Mouse (Mus musculus): ENCODE results near the gene Lrrc38.
"Not testable (repeated sequence)": the region's sequence is repeated elsewhere in the genome, so short reads cannot be mapped to it uniquely, and the experiment has no call there.

The Lrrc38 gene

DNA sequence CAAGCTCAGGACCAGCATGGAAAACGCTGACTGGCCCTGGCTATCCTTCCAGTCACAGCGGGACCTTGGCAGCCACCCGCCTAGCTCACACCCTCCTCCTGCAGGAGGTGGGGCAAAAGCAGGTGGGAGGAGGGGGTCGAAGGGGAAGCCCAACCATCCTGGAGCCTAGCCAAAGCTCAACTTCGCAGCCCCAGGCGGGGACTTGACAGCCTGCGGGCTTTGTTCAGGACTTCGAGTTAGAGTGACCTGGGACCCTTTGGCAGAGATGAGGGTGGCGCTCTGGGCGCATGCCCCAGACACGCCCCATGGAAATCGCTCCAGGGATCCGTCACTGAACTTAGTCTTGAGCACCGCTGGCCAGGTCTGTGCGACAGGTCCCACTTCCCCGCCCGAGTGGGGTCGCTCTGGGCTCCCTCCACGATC is at the start of gene Lrrc38:
Gene Lrrc38 (plus strand): TSS at position 274 of the 423 bp plus-strand sequence.
- peak; percentile 27 for DNase-seq

DNA sequence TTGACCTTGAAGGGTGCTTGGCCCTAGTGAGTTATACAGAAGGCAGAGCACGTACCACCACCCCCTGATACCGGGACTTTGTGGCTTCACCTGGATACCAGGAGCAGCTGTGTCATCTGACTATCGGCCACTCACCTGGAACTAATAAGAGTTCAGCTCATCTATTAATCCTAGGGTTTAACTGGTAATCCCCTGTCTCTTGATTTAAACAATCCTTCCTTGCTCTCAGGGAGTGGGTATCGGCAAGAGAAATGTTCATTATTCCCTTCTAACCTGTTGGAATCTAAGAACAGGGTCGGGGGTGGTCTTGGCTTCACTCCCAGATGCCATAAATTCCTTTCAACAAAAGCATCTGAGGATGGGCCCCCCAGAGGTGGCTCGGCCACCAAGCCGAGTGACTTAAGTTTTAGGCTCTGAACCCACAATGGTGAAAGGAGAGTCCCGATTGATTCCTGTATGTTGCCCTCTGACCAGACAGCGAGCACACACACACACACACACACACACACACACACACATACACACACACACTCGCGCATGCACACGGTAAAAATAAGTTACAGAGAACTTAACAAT is 49.4 kb upstream of the Lrrc38 start:
- no peak for DNase-seq

DNA sequence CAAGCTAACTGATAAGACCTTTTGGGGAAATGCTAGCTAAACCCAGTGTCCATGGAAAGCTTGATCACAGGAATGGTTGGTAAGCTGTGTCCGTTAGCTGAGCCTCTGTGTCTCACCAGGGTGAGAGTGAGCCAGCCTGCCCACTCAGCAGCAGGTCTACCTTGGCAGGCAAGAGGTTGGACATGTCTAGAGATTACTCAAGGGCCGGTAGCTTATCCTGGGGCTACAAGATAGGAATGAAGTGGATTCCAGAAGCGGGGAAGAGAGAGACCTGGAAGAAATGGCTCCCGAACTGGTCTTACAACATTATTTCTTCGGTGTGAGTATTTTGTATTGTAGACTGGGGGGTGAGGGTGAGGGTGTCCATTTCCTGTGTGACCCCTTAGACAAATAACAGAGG is 48.5 kb upstream of the Lrrc38 start:
- DNase-seq, result no peak

DNA sequence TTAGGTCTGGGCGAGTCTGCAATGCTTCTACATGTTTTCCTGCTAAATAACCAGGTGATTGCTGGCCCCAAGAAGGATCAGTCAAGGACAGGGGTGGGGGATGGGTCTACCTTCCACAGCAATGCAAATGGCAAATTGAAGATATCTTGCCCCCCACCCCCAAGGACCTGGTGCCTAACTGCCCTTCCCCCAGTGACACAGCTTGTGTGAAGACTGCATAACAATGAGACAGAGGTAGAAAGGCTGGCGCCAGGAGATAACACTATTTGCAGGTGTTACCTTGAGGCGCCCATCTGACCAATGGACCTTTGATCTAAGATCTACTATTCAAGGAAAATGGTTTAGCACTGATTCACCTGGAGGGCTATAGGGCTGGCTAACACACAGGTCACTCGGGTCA is 47.7 kb upstream of the Lrrc38 start:
- no peak for DNase-seq

DNA sequence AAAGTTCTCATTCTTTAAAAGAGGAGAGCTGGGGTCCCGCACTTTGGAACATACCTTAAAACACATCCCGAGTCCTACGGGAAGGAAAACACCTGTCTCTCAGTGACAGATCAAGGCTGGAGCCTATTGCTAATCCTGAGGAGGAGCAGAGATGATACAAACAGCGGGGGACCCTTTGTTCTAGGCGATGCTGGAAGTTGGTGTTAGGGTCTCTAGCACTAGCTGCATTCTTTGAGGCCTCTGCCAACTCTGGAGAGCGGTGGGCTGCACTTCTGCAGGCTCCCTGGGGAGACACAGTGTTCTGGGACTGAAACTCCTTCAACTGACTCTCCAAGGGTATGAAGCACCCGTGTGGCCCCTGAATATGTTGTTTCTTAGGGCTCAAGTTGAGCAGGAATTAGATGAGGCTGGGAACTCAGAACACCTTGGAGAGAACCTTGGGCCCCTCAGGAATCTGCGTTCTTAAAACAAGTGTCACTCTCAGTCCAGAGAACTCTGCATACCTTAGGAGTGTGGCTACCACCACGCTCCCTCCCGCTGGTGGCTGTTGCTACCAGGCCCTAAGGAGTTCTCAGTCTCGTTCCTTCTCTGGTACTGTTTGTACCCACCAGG is 47.2 kb upstream of the Lrrc38 start:
- DNase-seq, result no peak

DNA sequence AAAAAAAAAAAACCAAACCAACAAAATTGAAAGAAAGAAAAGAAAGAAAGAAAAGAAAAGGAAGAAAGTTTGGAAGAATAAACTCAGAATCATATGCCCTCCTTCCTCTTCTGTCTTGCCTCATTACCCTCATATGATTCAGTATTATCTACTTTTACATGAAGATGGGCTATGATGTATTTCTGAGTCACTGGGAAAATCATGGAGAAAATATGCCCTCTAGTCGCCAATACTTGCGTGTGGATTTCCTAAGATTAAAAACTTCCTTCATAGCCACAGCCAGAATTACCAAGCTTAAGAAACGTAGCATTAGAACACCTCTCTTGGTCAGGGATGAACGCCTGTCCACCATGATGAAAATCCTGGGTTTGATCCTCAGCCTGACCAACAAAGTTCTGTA is 44.5 kb upstream of the Lrrc38 start:
- DNase-seq, result no peak

DNA sequence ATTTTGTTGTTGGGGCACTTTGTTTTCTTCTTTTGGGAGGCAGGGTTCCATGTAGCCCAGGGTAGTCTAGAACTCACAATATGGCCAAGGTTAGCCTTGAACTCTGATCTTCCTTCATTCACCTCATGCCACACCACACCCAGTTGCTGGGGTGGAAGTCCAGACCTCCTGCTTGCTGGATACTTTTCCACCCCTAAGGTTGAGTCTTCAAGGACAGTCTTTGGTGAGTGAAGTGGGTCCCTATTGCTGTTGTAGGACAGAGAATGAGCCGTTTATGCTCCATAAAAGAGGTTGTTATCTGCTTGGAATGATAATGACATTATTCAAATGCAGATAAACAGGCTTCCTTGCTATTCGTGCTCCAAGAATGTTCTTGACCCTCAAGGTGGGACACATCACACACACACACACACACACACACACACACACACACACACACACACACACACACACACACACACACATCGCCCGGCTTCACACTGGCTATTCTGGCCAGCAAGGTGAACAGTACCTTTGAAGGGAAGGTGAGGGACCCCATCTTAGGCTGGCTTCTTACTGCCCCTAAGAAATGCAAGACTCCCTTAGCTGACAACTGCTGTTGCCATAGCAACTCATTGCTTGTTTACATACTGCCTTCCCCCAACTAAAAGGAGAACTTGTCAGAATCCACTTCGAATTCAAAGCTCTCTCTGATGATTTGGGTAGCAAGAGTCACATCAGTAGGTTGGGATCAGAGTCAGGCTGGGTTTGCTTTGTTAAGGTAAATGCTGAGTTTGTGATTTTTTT is 43.4 kb upstream of the Lrrc38 start:
- no peak for DNase-seq

DNA sequence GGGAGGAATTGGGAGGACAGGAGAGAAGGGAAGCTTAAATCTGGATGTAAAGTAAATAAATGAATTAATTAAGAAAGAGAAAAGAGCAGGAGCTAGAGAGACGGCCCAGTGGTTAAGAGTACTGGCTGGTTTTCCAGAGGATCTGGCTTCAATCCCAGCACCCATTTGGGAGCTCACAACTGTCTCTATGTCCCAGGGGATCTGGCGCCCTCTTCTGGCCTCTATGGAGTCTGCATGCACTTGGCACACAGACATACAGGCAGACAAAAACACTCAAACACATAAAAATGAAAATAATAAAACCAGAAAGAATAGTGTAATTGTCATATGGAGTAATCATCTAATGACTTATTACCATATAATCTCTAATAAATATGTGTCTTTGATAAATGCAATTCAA is 38.2 kb upstream of the Lrrc38 start:
- DNase-seq, result no peak

DNA sequence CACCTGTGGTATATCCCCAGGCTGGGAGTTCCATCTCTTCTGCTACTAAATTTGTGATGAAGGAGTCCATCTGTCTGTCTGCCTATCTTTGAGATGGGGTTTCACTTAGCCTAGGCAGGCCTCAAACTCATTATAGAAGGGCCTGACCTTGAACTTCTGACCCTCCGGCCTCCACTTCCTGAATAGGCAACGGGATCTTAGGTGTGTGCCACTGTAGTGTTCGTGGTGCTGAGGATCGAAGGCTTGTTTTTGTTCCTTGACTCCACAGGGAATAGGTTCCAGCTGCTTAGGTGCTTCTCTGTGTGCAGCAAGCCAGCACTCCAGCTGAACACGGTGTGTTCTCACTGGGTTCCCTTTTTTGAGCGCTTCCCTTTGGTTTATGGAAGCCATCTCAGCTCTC is 36.3 kb upstream of the Lrrc38 start:
- no peak for DNase-seq

DNA sequence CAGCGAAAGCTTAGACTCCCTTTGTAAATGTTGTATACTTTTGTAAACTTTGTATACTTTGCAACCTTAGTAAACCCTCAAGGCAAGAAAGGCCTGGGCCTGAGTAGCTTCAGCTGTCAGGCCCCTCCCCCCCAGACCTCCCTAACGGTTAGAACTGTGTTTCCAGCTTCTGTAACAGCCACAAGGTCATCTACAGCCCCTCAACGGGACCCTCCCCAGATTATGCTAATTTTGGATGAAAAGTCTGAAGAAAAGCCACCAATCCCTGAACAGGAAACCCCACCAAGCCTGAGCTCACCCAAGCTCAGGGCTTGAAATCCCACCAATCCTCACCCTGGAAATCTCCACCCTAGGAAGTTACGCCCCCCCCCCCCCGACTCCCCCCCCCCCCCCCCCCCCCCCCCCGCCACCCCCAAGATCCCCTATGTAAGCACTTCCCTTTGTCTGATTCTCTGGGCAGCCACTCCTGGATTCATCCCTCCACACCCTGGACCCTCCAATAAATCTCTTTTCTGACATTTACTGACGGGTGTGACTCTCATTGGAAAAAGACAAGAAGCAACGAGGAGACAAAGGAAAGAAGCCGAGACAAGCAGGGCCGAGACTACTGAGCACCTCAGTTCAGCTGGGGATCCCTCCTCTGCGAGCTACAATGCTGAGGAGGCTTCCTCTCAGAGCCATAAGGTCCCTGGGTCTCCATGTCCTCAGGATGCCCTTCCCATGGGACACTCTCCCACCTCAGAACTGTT is 25.2 kb upstream of the Lrrc38 start:
- DNase-seq, result no peak

DNA sequence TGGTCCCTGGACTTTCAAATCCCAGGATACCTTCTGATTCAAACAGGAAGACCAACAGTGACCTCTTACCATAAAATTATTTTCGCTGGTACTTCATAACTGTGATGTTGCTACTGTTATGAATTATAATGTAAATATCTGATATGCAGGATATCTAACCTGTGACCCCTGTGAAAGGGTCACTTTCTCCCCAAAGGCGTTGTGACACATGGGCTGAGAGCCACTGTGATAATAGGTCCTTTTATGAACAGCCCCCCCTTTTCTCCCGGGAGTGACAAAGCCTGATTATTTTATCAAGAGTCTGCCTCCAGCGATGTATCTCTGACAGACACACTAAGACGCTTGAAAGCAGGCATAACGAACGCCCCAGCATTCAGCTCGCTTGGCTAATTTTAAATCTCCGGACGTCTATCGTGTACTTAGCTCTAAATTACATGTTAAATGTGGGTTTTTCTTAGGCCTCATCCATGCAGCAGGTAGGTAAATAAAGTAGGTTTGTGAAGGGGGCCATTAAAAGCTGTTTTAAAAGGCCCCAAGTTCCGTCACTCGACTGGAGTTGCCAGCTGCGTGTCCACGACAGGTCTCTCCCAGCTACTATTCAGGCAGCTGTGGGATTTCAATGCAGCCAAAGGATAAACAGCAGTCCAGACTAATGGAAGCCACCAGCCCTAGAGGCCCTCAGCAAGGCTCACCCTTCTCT is 24.5 kb upstream of the Lrrc38 start:
- no peak for DNase-seq

DNA sequence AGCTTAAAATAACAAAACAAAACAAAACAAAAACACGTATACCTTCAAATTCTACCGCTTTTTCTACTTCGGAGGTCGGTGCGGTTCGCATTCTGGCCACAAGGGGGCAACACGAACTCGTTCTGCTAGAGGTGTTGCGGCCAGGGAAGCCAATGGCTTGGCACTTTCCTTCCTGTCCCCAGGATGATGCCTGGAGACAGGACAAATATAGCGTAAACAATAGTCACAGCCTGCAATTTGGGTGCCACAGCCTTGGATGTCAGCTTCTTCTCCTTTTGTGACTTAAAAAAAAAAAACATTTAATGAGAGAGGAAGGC is 24.0 kb upstream of the Lrrc38 start:
- DNase-seq, result peak; percentile 71

DNA sequence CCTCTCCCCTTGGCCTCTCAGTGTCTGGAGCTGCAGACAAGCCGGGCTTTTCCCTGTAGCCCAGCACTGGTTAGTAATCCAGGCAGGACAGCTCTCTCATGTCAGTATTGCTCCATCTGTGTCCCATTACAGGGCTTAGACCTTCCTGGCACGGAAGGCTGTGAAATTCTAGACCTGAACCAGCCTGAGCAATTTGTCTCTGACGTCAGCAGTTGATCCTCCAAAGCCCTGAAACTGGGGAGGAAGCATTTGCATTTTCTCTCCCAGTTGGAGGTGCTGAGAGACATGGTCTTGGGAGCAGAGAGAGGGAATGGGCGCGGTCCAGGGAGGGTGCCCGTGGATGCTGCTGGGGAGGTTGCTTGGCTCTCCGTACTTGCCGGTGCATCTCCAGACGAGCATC is 19.0 kb upstream of the Lrrc38 start:
- DNase-seq, result no peak

DNA sequence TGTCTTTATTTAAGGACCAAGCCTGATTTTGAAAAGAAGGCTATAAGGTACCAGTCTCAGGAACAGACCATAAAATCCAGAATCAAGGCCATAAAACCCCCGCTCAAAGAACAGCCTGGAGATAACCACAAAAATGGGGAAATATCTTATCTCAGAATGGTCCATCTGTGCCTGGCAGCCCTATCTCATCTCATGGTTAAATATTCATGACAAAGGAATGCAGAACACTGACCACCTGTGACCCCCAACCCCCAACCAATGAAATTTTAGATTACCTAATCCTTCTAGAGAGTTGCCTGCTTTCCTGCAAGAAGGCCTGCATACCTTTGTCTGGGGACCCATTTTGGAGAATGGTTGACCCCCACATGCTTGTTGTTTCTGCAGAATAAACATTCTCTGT is 17.8 kb upstream of the Lrrc38 start:
- DNase-seq, result no peak

DNA sequence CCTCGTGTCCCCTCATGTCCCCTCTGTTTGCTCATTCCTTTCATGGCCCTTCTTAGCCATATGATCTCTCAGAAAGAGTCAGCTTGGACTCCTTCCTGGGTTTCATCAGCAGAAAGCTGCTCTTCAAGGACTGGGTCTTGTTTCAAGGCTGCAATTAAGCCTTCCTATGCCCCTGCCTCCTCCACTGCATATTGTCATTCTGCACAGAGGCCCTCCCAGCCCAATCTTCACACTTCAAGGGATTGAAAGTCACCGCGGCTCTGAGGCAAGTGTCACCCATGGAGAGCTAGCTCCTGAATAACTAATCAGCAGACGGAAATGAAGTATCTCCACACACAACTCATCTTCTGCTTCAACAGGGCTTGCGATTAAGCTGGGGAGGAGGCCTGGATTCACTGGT is 15.4 kb upstream of the Lrrc38 start:
- no peak for DNase-seq

DNA sequence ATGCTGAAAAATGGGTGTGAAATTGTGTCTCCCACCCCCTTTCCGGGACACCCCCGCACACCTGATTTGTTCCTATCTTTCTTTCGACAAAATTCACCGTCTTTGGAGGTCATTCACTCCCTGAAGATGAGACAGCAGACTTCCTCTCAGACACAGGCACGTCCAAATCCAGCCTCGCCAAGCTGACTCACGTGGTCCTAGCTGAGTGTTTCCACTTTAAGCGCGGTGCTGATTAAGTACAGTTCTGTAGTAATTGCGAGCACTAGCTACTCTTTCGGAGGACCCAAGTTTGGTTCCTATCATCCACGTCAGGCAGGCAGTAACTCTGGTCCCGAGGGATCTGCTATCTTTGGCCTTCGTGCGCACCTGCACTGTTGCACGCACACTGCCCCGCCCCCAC is 14.6 kb upstream of the Lrrc38 start:
- no peak for DNase-seq

DNA sequence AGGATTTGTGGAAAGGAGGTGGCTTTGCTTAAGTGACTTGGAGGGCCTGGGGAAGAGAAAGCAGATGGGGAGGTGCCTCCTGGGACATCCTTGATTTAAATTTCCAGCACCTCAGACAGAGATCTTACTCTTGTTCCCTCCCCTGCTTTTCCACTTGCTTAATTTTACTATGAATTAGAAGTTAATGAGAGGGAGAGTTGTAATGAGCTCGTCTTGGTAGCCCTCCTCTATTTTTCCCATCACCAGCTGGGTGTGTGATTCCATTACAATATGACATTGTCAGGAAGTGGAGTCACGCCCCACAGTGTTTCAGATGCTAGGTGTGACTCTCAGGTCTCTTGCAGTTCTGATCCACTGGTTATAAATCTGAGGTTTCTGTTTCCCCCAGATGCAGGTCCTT is 13.5 kb upstream of the Lrrc38 start:
- no peak for DNase-seq

DNA sequence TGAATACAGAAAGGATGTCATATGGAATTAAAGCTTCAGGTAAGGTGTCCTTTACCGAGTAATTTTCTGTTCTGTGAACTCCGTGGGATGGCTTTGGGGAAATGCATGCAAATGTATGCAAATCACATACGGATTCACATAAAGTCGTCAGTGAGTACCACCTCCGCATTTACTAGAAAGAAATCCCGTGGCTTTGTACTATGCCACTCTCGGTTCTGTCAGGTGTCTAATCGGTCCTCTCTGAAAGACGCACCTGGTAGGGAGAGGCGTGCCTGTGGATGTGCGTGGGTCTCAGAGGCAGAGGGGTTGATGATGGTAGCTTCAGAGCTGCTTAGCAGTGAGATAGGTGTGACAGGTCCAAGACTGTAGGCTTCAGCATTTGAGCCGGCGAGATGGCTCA is 9.7 kb upstream of the Lrrc38 start:
- no peak for DNase-seq

DNA sequence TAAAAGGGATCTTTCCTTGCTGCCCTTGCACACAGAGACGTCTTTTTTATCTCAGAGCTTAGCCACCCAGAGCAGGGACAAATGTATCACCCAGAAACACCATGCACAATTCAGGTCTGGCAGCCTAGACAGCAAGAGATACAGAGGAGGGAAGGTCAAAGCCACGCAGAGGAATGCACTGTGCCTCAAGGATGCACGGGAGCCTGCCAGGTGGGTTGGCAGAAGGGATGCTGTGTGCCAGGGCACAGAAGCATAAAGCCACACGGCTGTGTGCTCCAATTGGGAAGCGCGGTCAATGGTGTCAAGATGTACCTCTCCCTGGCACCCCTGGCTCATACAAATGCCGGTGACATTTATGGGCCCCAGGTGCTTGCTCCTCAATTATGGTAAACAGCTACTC is 8.1 kb upstream of the Lrrc38 start:
- no peak for DNase-seq

DNA sequence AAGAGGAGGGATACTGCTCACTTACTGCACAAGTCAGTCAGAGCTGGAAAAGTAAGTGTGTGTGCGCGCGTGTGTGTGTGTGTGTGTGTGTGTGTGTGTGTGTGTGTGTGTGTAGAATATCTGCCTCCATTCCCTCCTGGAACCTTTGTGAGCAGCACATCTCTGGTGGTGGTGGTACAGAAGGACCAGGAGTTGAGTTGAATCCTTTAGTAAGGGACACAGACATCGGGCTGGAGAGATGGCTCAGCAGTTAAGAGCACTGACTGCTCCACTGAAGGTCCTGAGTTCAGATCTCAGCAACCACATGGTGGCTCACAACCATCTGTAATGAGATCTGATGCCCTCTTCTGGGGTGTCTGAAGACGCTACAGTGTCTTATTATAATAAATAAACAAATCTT is 4.1 kb upstream of the Lrrc38 start:
- not testable (repeated sequence) for DNase-seq

DNA sequence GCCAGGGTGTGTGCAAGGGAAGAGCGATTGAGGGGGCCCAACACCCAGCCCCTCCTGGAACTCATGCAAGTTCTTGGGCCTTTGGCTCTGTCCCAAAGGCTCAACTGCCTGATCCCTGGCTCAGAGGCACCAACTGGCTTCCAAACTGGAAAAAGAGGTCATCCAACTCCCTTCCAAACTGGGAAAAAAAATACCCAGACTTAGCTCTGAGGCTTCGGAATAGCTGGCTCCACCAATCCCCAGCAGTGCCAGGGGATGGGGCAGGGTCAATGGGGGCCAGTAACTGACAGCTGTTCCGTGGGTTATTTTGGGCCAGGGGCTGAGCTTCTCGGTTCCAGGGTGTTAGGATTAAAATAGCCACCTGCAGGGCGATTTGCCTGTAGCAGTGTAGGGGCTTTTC is 879 bp upstream of the Lrrc38 start:
- no peak for DNase-seq

DNA sequence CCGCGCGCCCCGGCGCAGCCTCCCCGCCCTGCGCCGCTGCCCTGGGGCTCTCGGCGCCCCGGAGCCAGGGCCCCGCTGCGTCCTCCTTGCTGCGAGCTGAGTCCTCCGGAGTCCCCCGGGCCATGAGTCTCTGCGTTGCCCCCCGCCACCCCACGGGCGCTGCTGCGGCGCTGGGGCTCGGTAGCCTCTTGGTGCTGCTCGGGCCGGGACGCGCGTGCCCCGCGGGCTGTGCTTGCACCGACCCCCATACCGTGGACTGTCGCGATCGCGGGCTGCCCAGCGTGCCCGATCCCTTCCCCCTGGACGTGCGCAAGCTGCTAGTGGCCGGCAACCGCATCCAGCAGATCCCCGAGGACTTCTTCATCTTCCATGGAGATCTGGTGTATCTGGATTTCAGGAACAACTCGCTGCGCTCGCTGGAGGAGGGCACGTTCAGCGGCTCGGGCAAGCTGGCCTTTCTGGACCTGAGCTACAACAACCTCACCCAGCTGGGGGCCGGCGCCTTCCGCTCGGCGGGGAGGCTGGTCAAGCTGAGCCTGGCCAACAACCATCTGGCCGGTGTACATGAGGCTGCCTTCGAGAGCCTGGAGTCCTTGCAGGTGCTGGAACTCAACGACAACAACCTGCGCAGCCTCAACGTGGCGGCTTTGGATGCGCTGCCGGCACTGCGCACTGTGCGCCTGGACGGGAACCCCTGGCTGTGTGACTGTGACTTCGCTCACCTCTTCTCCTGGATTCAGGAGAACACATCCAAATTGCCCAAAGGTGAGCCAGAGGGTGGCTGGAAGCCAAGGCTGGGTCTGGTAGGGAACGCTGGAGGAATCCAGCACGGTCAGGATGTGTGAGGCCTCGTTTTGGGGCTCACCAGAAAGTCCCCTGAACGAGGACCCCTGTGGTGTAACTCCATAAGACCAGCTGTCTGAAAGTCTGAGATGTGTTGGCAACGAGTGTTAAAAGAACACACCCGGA is 774 bp downstream of the Lrrc38 start:
- no peak for DNase-seq
